Mouse (Mus musculus) cerebral cortex, adult 2 months (tissue): ENCODE measurements around the gene Adar.

Experiments
- WGBS: fragments of 180-500 bp; shearing (Covaris S2); methylation state at CpG from one replicate; pipeline ENCODE4 v1.1.7; 2018; 5-methylcytosine and 5-hydroxymethylcytosine counted together

Adar gene

DNA sequence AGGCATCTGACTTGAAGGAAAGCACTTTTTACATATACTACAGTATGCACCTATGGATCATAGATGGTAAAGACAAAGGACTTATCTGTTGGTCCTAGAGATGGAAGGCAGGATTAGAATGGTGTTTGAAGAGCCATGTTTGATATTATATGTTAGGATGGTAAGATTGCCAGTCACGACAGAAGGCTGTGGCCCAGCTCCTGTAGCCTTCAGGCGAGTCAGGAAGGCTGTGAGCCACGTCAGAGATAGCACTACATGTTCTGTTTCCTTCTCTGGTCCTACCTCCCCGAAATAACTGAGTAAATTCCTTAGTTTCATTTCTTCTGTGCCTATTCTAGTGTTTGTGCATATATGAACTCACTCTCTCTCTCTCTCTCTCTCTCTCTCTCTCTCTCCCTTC is 17.3 kb downstream of the Adar start:
- WGBS, result 54% methylated on average over 4 of the region's 4 CpGs

DNA sequence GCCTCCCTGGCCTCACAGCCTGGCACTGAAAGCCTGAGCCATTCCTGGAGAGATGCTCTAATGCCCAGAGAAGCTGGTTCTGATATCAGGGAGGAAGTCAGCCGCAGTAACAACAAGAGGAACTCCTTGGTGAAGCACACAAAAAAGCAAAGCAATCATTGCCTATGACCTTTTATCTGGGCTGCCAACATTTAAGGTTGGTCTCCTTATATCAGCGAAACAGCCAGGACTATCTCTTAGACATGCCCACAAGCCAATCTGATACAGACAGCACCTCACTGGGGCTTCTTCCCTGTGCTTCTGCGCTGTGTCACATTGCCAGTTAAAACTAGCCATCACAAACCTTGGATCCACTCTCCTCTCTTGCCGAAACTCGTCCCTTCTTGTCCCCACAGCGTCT is 23.7 kb downstream of the Adar start:
- 96% methylated on average over 6 of the region's 6 CpGs for WGBS

- 19% methylated on average over 1 of the region's 1 CpGs for WGBS
Observed at GRCm38 (mm10) chr3:89752307-89752706, 37.5 kb downstream of the Adar start.

DNA sequence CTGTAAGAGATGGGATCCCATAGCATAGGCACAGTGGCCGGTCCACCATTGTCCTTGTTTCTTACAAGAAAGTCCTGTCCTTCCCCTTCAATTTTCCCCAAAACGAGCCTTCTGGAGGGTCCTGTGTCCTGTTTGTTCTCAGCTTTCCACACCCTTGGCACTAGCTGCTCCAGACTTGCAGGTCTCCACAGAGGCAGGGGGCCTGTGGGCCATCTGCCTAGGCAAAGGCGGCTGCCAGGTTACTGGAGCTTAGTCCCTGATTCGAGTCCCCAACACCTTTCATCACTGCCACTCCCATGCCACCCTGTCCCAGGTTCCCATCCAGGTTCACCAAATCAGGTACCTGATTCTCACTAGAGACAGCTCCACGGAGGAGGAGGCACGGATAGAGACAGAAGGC is 40.5 kb downstream of the Adar start:
- 68% methylated on average over 6 of the region's 6 CpGs for WGBS

GRCm38 (mm10) chr3:89757851-89758250 is 43.0 kb downstream of the Adar start:
- 52% methylated on average over 2 of the region's 2 CpGs for WGBS

DNA sequence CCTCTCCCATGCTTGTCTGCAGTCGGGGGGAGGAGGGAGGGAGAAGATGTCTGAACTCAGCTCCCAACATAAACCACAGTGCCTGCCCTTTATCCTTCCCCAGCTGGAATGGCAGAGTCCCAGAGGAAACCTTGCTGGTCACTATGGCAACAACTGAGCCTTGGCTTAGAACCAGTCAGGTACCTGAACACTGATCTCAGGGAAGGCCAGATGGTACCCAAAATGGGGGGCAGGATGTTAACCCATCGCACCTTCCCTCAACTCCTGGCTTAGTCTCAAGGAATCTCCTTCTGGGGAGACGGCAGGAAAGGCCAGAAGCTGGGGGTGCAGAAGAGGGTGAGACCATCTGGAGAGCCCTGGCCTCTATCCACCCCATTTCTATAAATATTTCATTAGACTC is 45.0 kb downstream of the Adar start:
- WGBS, result 20% methylated on average over 3 of the region's 3 CpGs

DNA sequence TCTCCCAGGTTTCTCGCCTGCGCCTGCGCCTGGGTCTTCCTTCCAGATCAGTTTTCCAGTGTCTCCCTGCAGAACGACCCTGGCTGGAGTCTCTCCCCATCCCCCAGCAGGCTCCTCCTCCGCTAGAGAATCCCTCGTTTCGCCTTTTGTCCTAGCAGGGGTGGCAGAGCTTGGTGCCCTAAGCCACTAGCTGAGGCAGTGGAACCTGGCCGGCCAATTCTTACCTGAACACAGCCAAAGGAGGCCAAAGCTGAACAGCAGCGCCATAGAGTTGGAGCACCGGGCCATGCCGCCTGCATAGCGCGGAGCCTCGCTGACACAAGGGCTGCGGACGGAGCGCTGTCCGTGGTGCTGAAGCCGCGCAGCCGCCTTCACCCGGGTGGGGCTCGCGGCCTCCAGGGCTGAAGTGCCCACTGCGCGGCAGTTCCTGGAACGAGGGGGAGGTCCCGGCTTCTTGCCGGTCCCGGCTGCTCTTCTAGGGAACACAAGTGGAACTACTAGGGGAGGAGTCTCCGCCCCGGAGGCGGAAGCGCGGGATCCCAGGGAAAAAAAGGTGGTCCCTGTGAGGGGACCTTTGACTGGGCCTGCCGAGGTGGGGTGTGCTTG is 49.4 kb downstream of the Adar start, which contains the start of gene Chrnb2:
Gene Chrnb2 (minus strand): TSS at position 514 of the 606 bp plus-strand sequence.
- WGBS, result under 1% methylated on average over 36 of the region's 36 CpGs

GRCm38 (mm10) chr3:89769584-89769983 is 54.8 kb downstream of the Adar start:
- WGBS, result 83% methylated on average over 7 of the region's 7 CpGs

DNA sequence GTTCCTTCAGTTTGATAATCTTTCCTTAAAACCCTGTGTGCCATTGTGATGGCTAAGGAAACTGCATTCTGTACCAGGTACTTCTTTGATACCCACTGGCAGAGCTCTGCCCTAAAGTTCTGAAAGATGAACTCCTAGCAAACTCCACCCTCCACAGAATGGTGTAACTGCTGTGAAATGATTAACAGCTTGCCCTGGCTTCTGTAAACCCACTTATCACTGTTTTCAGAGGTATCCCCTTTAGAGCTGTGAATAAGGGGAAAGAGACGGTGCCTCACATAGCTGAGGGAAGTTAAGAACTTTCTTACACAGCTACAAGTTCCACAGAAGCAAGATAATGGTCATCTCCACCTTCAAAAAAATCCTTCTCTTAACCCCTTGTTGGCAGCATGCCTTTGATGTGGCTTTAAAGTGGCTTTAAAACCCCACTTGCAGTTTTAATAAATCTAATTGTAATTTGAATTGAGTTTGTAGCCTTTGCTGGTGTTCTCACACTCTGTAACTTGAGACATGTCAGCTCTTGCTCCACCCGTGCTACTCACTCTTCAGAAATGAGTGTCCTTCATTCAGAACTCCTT is 55.7 kb downstream of the Adar start:
- WGBS, result 73% methylated on average over 2 of the region's 2 CpGs

GRCm38 (mm10) chr3:89772588-89772967 is 57.8 kb downstream of the Adar start:
- under 1% methylated on average over 17 of the region's 17 CpGs for WGBS

DNA sequence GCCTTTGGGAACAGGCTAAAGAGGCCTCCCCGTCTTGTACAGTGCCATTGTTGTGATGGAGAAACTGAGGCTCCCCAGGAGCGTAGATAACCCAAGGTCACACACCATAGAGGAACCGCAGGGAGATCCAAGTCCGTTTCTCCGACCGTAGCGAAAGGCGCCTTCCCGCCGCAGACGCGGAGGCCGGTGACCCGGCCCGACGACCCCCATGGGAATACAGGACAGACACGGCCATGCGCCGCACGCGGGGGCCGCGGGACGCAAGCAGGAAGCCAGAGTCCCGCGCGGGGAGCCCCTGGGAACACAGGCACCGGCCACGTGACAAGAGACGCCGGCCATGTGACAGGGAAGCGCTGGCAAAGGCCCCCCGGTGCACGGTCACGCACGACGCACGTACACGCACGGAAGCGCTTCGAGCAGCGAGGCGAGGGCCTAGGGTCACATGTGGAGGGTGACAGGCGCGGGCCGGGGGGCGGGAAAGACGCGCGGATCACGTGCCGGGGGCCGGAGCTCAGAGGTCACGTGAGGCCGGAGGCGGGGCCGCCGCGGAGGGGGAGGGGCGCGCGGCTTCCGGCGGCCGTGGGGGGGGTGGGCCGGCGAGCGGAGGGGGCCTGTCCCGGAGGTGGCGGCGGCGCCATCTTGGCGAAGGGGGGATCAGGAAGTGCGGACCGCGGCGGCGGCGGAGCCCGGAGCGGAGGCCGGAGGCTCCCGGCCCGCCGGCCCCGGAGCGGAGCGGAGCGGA is 58.3 kb downstream of the Adar start, which contains the start of gene Ube2q1:
Gene Ube2q1 (plus strand): TSS at position 649 of the 742 bp plus-strand sequence.
- under 1% methylated on average over 84 of the region's 90 CpGs for WGBS

GRCm38 (mm10) chr3:89773740-89774211 is 59.0 kb downstream of the Adar start:
- WGBS, result 1% methylated on average over 32 of the region's 37 CpGs

DNA sequence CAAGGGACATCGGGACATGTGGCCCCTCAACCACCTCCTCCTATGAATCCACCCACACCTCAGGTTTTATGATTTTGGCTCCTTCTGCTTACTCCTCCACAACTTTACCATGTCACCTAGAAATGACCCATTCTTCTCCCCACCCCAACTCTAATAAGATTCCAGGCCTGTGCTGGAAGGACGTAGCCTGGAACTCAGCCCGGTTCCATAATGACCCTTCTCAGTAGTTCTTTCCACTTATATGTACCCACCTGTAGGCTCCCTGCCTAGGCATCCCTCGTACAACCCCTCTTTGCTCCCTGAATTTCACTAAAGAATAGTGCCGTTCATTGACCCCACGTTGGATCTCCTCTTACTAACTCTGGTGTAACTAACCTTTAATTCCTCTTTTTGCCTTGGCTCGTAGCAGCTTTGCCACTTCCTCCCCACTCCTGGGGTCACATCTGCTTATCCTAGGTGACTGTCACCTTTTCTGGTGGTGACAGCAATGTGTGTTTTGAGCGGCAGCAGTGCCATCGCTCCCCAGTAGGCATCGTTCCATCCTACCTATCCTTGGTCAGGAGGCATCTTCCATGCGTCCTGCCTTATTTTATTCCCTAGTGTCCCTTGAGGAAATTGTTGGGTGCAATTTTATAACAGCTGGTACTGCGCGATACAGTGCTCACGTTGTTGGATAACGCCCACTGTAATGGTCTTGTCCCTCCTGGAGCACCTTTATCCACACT is 59.6 kb downstream of the Adar start:
- 28% methylated on average over 15 of the region's 15 CpGs for WGBS

DNA sequence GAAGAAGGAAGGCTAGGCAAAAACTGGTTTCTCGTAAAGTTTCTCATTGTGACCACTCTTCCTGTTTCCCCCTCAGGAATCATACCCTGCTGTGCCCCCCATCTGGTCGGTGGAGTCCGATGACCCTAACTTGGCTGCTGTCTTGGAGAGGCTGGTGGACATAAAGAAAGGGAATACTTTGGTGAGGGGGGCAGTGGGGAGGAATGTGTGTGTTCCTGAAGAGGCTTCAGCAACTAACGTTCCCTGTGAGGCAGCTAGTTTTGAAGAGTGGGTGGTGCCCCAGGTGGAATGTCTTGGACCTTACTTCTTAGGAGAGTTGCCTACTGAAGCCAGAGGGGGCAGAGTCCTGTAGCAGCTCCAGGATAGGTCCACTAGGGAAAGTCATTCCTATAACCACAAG is 61.2 kb downstream of the Adar start:
- 69% methylated on average over 4 of the region's 4 CpGs for WGBS

GRCm38 (mm10) chr3:89780102-89780501 is 65.3 kb downstream of the Adar start:
- 86% methylated on average over 4 of the region's 4 CpGs for WGBS

DNA sequence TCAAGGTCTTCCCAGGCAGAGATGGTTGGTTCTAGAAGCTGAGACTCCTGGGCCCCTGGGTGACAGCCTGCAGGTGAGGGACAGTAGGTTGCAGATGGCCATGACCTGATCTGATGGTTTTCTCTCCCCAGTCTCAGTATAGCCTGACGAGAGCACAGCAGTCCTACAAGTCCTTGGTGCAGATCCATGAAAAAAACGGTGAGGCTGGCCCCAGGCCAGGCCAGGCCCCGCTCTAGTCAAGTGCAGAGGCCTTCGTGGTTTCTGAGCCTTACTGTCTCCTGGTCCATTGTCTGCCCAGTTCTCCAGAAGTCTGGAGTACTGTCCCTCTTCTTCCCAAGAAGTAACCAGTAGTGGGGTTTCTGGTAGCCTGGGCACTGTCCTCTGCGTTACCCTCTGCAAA is 66.8 kb downstream of the Adar start:
- WGBS, result 61% methylated on average over 5 of the region's 5 CpGs

GRCm38 (mm10) chr3:89784991-89785753 is 70.3 kb downstream of the Adar start:
- WGBS, result 24% methylated on average over 11 of the region's 11 CpGs

- 93% methylated on average over 6 of the region's 6 CpGs for WGBS
Observed at GRCm38 (mm10) chr3:89786275-89786674, 71.5 kb downstream of the Adar start.

DNA sequence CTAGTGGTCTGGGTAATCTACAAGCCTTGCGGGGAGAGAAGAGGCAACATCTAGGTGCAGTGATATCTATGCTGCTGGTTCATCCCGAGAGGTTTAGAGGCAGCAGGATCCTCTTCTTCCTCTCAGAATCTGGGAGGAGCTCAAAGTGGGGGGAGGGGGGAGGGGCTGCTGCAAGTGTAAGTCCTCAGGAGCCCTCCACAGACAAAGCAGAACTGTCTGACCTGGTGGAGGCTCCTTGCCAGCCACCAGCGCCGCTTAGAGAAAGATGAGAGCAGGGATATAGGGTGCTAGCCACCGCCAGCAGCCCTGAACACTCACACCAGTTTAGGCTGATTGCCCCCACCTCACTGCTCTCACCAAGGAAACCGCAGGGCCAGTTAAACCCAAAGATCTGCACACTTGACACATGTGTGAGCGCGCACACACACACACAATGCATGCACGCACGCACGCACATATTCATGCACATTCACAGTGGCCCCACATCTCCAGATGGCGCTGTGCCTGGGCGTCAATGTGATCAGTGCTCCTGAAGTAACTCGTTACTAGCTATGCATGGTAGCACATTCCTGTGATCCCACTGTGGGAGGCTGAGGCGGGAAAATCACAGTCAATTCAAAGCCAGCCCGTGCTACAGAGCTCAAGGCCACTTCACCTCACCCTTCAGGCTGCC is 74.0 kb downstream of the Adar start:
- WGBS, result 65% methylated on average over 16 of the region's 16 CpGs

DNA sequence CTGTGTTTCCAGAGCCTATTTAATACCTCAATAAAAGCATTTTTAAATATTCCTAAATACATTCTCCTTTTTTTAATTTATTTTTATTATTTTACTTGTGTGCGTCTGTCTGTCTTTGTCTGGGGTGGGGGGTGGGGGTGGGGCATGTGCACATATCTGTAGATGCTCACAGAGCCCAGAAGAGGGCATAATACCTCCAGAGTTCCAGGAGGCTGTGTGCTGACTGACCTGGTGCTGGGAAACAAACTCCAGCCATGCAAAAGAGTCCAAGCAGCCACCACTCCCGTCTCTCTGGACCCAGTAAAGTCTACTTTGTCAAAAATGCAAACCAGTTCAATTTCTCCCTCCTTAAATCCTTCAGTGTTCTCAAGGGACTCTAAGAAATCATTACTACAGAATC is 79.8 kb downstream of the Adar start:
- 79% methylated on average over 2 of the region's 2 CpGs for WGBS

DNA sequence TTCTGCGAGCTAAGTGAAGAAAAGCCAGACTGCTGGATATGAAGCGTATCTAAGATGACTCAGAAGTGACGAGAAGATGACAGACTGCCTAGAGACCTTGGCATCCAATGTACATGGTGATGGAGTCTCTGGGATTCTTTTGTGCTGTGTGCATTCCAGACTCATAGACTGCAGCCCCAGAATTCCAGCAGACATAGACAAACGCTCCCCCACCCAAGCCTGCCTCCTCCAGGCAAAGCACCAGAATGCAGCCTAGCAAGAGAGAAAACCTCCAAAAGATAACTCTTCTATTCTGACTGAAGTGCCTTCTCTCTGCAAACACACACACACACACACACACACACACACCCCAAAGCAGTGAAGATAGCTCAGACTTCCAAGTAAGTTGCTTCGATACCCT is 80.9 kb downstream of the Adar start:
- WGBS, result 54% methylated on average over 5 of the region's 5 CpGs
